Mouse (Mus musculus) megakaryocyte, embryonic 14.5 days (primary cell): Measurements from ENCODE around the gene Elf5.

ENCODE experiments used
- FLI1 ChIP-seq: IDR thresholded peaks from 2 replicates; pipeline ENCODE4 v1.6.1; 2012; ENCODE audit warnings: low read length, inconsistent platforms, mixed read lengths
- GATA1 ChIP-seq: IDR thresholded peaks from 3 replicates; pipeline ENCODE4 v1.6.1; 2012; ENCODE audit warnings: mixed read lengths, low read length, inconsistent platforms, borderline replicate concordance

DNA sequence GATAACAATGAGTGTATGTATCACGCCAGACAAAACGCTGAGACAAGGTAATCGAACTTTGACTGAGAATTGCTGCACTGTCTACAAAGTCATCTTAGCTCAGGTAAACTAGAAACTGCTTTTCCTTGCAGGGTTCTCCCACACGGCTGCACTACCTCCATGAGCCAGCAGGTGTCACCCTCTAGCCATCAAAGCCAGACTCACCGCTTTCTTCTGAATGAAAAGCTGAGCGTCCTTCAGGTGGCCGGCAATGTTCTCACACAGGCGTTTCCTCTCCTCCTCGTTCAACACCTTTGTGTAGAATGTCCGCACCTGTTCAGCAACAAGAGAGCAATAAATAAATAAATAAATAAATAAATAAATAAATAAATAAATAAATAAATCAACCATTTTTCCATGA is 45.2 kb downstream of the Elf5 start:
- TF ChIP-seq GATA1 = no peak
- TF ChIP-seq FLI1 = no peak
